Mouse (Mus musculus) CD4-positive, CD25-positive, alpha-beta regulatory T cell, adult 2 months (primary cell): ENCODE measurements around the gene Dnah3.
A peak's percentile ranks its signal among the peaks of the same experiment; 100 is the strongest.

Source experiments
- DNase-seq: peaks from one replicate; pipeline ENCODE4 v3.0.0-alpha.2; 2012; ENCODE audit warnings: low read depth, low spot score

Dnah3 gene

DNA sequence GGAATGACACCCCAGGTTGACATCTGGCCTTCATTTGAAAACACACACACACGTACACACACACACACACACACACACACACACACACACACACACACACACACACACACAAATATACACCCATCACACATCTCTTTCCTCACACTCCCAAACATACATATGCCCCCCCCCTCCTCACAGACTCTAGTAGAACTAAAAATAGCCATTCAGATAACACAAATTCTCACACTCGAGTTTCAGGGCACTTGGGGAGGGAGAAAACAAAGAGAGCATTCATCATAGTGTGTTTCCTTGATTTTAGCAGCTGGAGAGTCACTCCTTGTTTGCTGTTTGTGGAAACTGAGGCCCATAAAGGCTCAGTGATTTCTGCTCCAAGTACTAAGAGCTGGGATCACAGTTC is 41.1 kb downstream of the Dnah3 start:
- no peak for DNase-seq

- no peak for DNase-seq
Observed at GRCm38 (mm10) chr7:120050447-120050846, 44.6 kb downstream of the Dnah3 start.

DNA sequence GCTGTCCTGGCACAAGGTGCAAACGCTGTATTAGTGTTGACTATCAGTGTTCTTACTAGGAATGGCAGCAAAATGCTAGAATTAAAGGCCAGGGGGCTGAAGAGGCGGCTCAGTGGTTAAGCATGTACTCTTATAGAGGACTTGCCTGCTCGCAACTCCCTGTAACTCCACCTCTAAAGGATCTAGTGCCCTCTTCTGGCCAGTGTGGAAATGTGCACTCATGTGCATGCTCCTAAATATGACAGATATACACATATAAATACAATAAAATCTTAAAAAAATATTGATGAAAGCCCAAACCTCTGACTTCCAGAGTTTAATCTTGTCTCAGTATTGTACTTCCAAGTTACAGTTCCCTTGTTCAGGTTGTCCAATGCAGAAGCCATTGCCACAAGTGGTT is 51.1 kb downstream of the Dnah3 start:
- peak; percentile 3 for DNase-seq

- DNase-seq = no peak
Observed at GRCm38 (mm10) chr7:120036422-120036821, 58.7 kb downstream of the Dnah3 start.

DNA sequence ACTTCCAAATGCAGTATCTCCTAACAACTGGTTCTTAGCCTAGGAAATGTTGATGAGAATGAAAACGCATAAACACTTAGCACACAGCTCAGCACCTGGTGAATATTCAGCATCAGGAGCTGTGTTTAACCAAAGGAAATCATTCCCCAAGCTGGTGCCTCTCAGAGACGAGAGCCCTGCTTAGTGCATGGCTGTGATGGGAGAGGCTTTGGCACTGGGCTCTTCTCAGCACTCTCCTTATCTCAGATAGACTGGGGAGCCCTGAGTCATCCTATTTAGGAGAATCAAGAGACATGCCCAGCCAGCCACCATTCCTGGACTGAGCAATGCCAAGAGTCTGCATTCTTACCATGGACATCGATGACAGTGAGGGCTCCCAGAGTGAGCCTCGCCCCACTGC is 60.1 kb downstream of the Dnah3 start:
- no peak for DNase-seq

DNA sequence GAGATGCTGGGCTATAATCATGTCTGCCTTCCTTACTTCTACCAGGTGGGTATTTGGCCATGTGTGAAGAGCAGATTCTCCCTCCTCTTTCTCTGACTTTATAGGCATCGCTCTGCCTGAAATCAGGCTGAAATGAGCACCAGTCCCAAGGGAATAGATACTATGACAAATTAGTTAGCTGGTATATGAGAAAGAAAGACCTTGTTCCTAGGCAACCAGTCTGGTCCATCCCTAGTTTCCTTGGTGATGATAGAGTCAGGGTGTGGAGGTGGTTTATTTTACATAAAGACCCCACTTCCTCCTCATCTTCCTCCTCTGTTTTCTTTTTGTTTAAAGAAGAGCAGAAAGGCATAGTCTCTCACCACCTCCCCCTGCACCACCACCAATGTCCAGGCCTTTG is 60.5 kb downstream of the Dnah3 start:
- DNase-seq = no peak

GRCm38 (mm10) chr7:120028669-120029068 is 66.4 kb downstream of the Dnah3 start:
- no peak for DNase-seq

GRCm38 (mm10) chr7:119997066-119997465 is 98.0 kb downstream of the Dnah3 start:
- no peak for DNase-seq

DNA sequence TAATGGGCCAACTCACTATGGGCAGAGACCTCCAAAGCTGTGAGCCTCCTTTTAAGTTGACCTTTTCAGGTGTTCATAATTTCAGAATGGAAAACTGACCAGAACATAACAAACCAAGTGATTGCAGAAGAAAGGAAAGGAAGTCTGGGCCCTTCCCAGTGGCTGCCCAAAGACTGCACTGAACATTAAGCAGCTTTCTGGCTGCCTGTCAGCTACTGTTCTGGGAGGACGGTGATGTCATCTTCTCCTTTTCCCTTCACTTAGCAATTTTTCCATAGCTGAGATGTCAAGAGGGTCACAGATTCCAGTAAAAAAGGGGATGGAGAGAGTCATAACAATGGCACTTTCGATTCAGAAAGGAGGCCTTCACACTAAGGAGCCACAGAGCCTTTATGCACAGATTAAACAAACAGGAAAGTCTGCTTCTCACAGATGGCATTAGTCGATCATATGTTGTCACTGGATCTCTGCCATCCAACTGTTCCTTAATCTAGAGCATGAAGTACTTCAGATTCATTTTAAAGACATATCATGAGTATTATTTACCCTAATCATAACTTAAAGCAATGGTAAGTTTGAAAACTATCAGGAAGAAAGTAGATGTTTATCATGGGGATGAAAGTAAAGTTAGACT is 109.7 kb downstream of the Dnah3 start:
- DNase-seq = no peak

- DNase-seq = no peak
Observed at GRCm38 (mm10) chr7:119980170-119980569, 114.9 kb downstream of the Dnah3 start.

DNA sequence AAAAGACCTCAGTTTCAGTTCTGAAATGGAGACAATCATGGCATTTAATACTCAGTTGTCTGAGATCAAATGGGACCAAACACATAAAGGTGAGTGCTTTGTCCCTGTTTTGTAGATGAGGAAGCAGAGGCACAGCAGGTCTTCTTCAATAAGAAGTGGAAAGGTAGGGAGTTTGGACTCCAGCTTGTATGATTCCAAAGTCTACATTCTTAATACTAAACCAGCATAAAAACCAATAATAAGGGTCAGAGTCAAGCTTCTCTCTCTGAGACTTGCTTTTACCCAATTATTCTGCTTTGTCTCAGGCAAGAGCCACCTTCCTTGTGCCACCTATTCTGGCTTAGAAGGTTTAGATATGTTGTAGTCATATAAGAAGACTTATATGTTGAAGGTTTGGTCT is 116.5 kb downstream of the Dnah3 start:
- DNase-seq = no peak

DNA sequence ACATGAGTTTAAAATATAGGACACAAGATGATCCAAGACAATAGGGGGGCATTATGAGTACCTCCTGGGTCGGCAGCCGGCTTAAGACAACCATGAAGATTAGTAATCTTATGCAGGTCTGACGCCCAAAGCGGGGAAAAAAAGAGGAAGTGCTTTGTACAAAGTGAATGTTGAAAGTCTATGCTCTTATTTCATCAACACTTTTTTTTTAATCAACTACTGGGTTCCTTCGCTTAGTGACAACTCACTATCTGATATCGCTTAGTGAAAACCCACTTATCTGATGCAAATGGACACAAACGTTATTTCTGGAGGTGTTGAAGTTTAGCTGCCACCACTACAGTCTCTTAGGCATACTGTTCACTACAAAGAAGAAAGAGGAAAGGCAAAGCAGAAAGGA is 117.5 kb downstream of the Dnah3 start:
- DNase-seq = no peak

DNA sequence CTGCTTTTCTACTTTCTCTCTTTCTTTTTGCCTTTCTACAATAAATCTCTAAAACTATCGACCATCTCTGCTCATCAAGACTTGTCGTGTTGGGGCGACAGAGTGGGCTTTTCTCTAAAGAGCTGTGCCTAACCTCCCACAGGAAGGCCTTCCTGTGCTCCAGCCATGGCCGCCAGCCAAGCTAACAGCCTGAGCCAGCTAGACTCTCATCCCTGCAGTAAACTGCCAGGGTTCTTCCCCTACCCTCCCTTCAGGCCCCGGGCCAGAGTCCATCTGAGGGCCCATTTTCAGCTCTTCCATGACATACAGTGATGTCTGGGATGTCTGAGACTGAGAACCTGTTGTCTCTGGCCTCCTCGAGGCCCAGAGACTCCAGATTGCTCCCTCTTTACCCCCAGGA is 118.8 kb downstream of the Dnah3 start:
- no peak for DNase-seq

GRCm38 (mm10) chr7:119974214-119974613 is 120.9 kb downstream of the Dnah3 start:
- no peak for DNase-seq

- DNase-seq = no peak
Observed at GRCm38 (mm10) chr7:119969320-119969719, 125.8 kb downstream of the Dnah3 start.

GRCm38 (mm10) chr7:119965651-119966395 is 129.3 kb downstream of the Dnah3 start:
- no peak for DNase-seq

DNA sequence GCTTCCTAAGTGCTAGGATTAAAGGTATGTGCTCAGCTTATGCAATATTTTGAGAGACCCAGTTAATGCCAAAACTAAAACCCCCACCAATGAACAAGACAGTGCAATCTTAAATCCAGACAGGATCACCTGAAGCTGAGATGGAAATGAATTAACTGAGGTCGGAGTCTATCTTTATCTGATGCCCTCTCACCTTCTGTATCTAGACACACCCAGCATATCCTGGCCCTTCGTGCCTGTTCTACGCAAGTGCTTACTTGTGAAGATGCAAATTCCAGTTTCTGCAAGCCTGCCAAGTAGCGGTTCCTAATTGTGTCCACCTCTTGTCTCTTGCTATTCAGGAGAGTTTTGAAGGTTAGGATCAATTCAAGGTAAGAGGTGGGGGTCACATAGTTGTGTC is 129.9 kb downstream of the Dnah3 start:
- no peak for DNase-seq

DNA sequence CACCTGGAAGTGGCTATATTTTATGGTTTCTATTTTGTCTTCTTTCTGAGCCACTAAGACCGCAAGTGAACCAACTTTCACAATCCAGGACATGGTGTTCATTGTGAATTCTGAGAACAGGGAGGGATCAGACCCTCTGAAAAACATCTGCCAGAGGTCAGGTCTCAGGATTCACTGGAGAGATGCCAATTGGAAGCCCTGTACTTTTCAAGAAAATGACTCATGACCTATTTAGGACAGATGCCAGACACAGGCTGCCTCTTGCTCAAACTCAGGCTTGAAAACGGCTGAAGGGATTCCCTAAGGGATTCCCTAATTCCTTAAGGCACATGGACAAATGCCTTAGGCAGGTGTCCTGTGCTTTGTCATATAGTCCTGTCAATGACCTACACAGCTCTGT is 134.0 kb downstream of the Dnah3 start:
- no peak for DNase-seq

DNA sequence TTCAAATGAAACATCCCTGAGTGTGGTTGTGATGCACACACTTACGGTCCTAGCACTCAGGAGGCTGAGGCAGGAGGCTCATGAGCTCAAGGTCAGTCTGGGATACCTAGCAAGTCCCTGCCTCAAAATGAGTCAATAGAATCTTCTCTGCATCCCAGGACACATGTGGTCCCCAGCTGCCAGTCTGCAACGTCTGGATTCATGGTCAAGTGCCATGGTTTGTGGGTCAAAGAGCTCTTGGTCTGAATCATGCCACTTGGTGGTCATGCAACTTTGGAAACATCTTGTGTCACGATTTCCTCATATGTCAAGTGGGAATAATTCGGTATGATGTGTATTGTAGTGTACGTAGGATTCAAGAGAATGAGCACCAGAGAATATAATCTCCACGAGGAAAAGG is 134.5 kb downstream of the Dnah3 start:
- no peak for DNase-seq

DNA sequence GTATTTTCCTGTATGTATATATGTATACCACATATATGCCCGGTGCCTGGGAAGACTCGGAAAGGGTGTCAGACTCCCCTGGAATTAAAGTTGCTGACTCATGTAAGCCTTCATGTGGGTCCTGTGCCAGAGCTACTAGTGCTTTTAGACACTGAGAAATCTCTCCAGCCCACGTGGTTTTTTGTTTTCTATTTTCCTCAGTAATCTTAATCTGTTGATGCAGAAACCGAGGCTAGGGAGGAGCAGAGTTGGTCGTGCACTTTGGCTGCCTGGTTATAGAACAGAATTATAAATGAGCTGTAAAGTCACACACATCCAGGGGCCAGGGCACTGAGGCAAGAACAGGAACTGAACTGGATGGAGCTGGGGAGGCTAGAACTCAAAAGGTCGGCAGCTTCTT is 135.1 kb downstream of the Dnah3 start:
- DNase-seq = no peak

DNA sequence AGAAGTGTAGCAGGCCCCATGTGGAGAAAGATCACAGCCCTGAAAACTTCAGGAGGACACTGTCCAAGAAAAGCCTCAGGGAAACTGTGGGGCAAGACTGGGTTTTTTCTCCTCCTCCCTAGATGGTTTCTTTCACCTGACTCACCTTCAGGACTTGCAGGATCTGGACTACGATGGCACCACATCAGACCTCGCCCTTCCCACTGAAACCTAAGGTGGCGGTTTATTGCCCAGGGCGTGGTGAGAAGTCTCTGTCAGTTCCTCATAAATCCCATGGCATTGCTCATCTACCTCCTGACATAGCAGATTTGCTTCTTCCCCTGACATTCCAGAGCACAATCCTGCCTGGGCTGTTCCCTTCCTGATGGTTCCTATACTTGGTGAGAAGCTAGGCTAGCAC is 135.6 kb downstream of the Dnah3 start:
- no peak for DNase-seq

- DNase-seq = no peak
Observed at GRCm38 (mm10) chr7:119959091-119959490, 136.0 kb downstream of the Dnah3 start.

- no peak for DNase-seq
Observed at GRCm38 (mm10) chr7:119957421-119957820, 137.7 kb downstream of the Dnah3 start.

DNA sequence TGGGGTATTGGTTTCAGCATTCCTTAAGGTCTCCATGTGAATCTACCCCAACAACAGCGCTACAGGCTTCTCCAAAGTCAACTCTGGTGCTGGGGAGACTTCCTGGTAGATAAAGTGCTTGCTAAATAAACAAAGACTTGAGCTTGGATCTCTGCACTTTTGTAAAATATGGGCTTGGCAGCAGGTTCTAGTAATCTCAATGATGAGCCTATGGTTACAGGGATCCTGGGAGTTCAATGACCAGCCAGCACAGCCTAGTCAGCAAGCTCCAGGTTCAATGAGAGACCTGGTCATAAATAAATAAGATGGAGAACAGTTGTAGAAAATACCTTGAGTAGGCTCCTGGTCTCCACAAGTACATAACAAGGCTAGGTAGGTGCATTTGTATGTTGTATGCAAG is 141.0 kb downstream of the Dnah3 start:
- DNase-seq = no peak
